Mouse (Mus musculus) liver, adult 2 months (tissue): ENCODE measurements around the gene Nudcd3.

Experiments
- CTCF ChIP-seq: fragments of 200-500 bp; IDR thresholded peaks from 2 replicates; pipeline ENCODE4 v1.5.1; 2011; ENCODE audit warnings: low read depth, low read length, control low read depth
- POLR2A ChIP-seq: fragments of 200-500 bp; IDR thresholded peaks from 2 replicates; pipeline ENCODE4 v1.6.1; 2011; ENCODE audit warnings: low read length, control low read depth; ENCODE audit not compliant: insufficient read depth; ENCODE audit errors: extremely low read depth

- TF ChIP-seq CTCF (no peak), POLR2A (no peak)
These were observed 36.5 kb downstream of the Nudcd3 start for GRCm38 (mm10) chr11:6163706-6164105.
